Mouse (Mus musculus) heart, embryonic 10.5 days (tissue): ENCODE data around the gene Rhox4g. TPM values are rescaled to one million over a fixed set of nuclear protein-coding genes. Genes with fewer than 3 reads are reported as not detected.
"Not testable (repeated sequence)": the region's sequence is repeated elsewhere in the genome, so short reads cannot be mapped to it uniquely, and the experiment has no call there.

ENCODE experiments used
- DNase-seq: peaks from one replicate; pipeline ENCODE4 v3.0.0-alpha.2; 2017; ENCODE audit warnings: low spot score
- H3K27ac ChIP-seq: fragments of 300-500 bp; sonication (generic); 2 replicates; pipeline ENCODE4 v1.5.1; 2016; ENCODE audit warnings: mild to moderate bottlenecking
- H3K27me3 ChIP-seq: fragments of 300-500 bp; sonication (generic); 2 replicates; pipeline ENCODE4 v1.6.1; 2016; ENCODE audit warnings: mild to moderate bottlenecking; ENCODE audit not compliant: poor library complexity, insufficient read depth, severe bottlenecking
- H3K36me3 ChIP-seq: fragments of 300-500 bp; sonication (generic); 2 replicates; pipeline ENCODE4 v1.6.1; 2016; ENCODE audit warnings: mild to moderate bottlenecking, moderate library complexity
- H3K4me1 ChIP-seq: fragments of 300-500 bp; sonication (generic); 2 replicates; pipeline ENCODE4 v1.6.1; 2016; ENCODE audit warnings: mild to moderate bottlenecking
- H3K4me3 ChIP-seq: fragments of 300-500 bp; sonication (generic); 2 replicates; pipeline ENCODE4 v1.5.1; 2016; ENCODE audit warnings: mild to moderate bottlenecking, moderate library complexity
- H3K9me3 ChIP-seq: fragments of 300-500 bp; sonication (generic); 2 replicates; pipeline ENCODE4 v1.6.1; 2016; ENCODE audit warnings: mild to moderate bottlenecking, moderate library complexity
- WGBS: fragments of 180-500 bp; shearing (Covaris S2); methylation state at CpG from one replicate; pipeline ENCODE4 v1.1.7; 2016; 5-methylcytosine and 5-hydroxymethylcytosine counted together
- polyA plus RNA-seq: library from polyadenylated mRNA; unstranded; fragments of >200 nt; fragmentation: Nextera tagmentation; extraction: Ambion mirVana; gene quantifications from 2 replicates; pipeline ENCODE4 v1.2.1, GENCODE M21; 2016

Rhox4g gene
- not detected in 2 replicates for polyA plus RNA-seq

- not testable (repeated sequence) for H3K4me3 ChIP-seq, H3K27me3 ChIP-seq, H3K36me3 ChIP-seq, H3K4me1 ChIP-seq, DNase-seq, H3K27ac ChIP-seq, H3K9me3 ChIP-seq
- 82% methylated on average over 17 of the region's 20 CpGs for WGBS
Observed at GRCm38 (mm10) chrX:37651227-37651626, at the start of gene Rhox4g. Gene Rhox4g (minus strand): TSS chrX:37651327.

- Histone ChIP-seq H3K36me3 (no peaks in the 10 kb centered on the region), H3K4me3 (no peak overlapping the region), H3K4me1 (no peaks in the 10 kb centered on the region), H3K27me3 (no peaks in the 10 kb centered on the region), H3K9me3 (no peaks in the 10 kb centered on the region), H3K27ac (no peak overlapping the region)
- WGBS: 69% methylated on average over 2 of the region's 2 CpGs
- no peak for DNase-seq
Observed at GRCm38 (mm10) chrX:37692261-37692660, 41.1 kb upstream of the Rhox4g start.

DNA sequence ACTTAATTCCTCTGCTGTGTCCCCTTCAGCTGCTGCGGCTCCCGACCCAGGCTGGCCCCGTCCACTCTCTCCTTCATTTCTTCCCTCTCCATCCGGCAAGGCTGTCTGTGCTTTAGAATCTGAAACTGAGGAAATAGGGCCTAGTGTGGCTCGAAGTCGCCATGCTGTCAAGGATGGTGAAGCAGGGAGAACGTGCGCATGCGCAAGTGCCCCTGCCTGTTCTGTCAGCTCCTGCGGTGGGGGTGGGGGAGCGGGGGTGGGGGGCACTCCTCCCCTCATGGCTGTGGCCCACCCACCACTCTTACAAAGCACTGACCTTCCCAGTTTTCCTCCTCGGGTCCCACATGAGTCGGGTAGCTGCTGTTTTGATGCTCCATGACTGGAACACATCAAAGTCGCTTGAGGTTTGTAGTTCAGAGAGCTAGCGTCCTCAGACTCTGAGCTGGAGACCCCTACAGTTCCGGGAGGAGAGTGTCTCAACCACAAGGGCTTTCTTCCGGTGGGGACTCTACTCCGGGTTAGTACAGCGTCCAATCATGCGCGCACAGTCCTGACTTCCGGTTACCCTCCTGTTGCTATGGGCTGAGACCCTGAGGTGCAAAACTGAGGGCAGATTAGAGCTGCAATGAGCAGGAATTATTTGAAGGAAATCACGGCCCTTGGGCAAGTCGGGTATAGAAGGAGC lies 32.0 kb upstream of the Rhox4g start:
- DNase-seq: no peak
- H3K9me3 ChIP-seq: no peaks in the 10 kb centered on the region
- no peak overlapping the region for H3K4me3 ChIP-seq
- H3K36me3 ChIP-seq: no peaks in the 10 kb centered on the region
- H3K27me3 ChIP-seq: no peaks in the 10 kb centered on the region
- no peak overlapping the region for H3K27ac ChIP-seq
- no peaks in the 10 kb centered on the region for H3K4me1 ChIP-seq
- WGBS: 81% methylated on average over 24 of the region's 24 CpGs

- not testable (repeated sequence) for H3K9me3 ChIP-seq, H3K4me3 ChIP-seq, DNase-seq, H3K36me3 ChIP-seq, H3K4me1 ChIP-seq, H3K27ac ChIP-seq, H3K27me3 ChIP-seq
- WGBS: 79% methylated on average over 8 of the region's 8 CpGs
Observed at GRCm38 (mm10) chrX:37673177-37673576, 22.1 kb upstream of the Rhox4g start, which contains the start of gene Rhox2h. Gene Rhox2h (minus strand): TSS chrX:37673277.

DNA sequence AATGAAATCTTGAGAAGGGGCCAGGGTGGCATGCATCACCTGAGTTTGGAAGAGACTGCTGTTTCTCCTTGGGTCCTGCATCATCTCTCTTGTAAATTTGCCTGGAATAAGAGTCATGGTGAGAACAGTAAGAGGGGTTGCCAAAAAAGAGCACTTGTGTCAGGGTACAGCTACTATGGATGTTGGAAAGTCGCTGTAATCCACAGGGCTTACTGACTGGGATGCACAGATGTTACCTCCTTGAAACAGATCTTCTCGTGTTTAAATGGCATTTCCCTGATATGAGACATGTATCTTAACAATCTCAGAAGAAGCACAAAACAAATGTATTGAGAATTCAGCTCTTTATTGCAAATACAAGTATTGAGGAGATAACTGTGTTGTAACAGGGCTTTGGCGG lies 17.5 kb upstream of the Rhox4g start, which contains the start of gene Rhox3h:
Rhox3h (minus strand) TSS at position 101 of the 400 bp plus-strand sequence.
- not testable (repeated sequence) for DNase-seq, H3K27ac ChIP-seq, H3K9me3 ChIP-seq, H3K4me1 ChIP-seq, H3K27me3 ChIP-seq, H3K36me3 ChIP-seq, H3K4me3 ChIP-seq
- WGBS: 86% methylated on average over 1 of the region's 3 CpGs

- WGBS: 92% methylated on average over 6 of the region's 6 CpGs
- not testable (repeated sequence) for H3K36me3 ChIP-seq, DNase-seq, H3K27ac ChIP-seq, H3K9me3 ChIP-seq, H3K27me3 ChIP-seq, H3K4me1 ChIP-seq, H3K4me3 ChIP-seq
Observed at GRCm38 (mm10) chrX:37643370-37643769, 7.8 kb downstream of the Rhox4g start, which contains the start of gene Rhox2g. Gene Rhox2g (minus strand): TSS chrX:37643470.

DNA sequence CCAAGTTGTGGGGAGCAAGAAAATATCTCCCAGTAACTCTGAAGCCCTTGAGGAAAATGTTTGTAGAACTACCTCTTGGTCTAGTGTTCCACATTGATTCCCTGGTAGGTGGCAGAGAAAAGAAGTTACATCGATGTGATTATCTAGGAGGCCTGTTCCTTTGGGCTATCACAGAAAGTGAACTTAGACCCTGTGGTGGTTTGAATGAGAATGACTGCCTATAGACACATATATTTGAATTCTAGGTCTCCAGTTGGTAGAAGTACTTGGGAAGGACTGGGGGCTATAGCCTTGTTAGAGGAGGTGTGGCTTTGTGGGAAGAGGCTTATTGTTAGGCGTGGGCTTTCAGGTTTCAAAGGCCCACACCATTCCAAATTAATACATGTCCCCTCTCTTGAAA lies 22.6 kb downstream of the Rhox4g start, which contains the start of gene Rhox3g:
Rhox3g (minus strand) TSS at position 101 of the 400 bp plus-strand sequence.
- H3K27ac ChIP-seq, H3K9me3 ChIP-seq, H3K27me3 ChIP-seq, DNase-seq, H3K4me3 ChIP-seq, H3K4me1 ChIP-seq, H3K36me3 ChIP-seq: not testable (repeated sequence)
- 87% methylated on average over 2 of the region's 2 CpGs for WGBS

DNA sequence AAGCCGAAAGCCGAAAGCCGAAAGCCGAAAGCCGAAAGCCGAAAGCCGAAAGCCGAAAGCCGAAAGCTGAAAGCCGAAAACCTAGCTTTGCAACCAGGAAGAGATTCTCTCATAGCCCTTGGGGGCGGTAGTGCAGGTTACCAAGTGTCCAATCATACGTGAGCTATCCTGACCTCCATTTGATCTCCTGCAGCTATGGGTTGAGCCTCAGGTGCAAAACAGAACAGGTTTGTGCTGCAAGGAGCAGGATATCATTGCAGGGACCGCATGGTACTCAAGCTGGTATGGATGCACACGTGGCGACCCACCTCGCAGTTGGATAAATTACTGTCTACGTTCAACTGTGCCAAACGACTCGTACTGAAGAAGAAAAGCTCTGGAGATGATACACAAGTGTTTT lies 43.5 kb downstream of the Rhox4g start, which contains the start of gene Rhox4f:
Rhox4f (minus strand) TSS at position 101 of the 400 bp plus-strand sequence.
- 94% methylated on average over 16 of the region's 19 CpGs for WGBS
- not testable (repeated sequence) for H3K4me1 ChIP-seq, H3K9me3 ChIP-seq, H3K36me3 ChIP-seq, H3K27me3 ChIP-seq, DNase-seq, H3K27ac ChIP-seq, H3K4me3 ChIP-seq

Other genes starting within 250 kb of the Rhox4g start
- gene Rhox2b, start 239.3 kb downstream of the Rhox4g start, polyA plus RNA-seq: not detected in 2 replicates
- 0.42 and 0.63 TPM in 2 replicates for gene Rhox4b, start 218.8 kb downstream of the Rhox4g start, polyA plus RNA-seq
- gene Rhox2c, start 197.6 kb downstream of the Rhox4g start, polyA plus RNA-seq: not detected in 2 replicates
- not detected in 2 replicates for gene Rhox3c, start 192.7 kb downstream of the Rhox4g start, polyA plus RNA-seq
- not detected in 2 replicates for gene Rhox4c, start 171.0 kb downstream of the Rhox4g start, polyA plus RNA-seq
- not detected in 2 replicates for gene Rhox2d, start 157.9 kb downstream of the Rhox4g start, polyA plus RNA-seq
- gene Rhox4d, start 137.0 kb downstream of the Rhox4g start, polyA plus RNA-seq: 0.10 TPM in 1 of 2 replicates, not detected in the other
- not detected in 2 replicates for gene Rhox2e, start 120.9 kb downstream of the Rhox4g start, polyA plus RNA-seq
- not detected in 2 replicates for gene Rhox3e, start 109.3 kb downstream of the Rhox4g start, polyA plus RNA-seq
- gene Rhox4e, start 93.9 kb downstream of the Rhox4g start, polyA plus RNA-seq: 0.60 TPM in 1 of 2 replicates, not detected in the other
- gene Rhox2f, start 79.9 kb downstream of the Rhox4g start, polyA plus RNA-seq: not detected in 2 replicates
- not detected in 2 replicates for gene Rhox3f, start 70.3 kb downstream of the Rhox4g start, polyA plus RNA-seq
- not detected in 2 replicates for gene Rhox4f, start 43.6 kb downstream of the Rhox4g start, polyA plus RNA-seq
- not detected in 2 replicates for gene Rhox3g, start 22.7 kb downstream of the Rhox4g start, polyA plus RNA-seq
- gene Rhox2g, start 7.9 kb downstream of the Rhox4g start, polyA plus RNA-seq: not detected in 2 replicates
- gene Rhox3h, start 17.4 kb upstream of the Rhox4g start, polyA plus RNA-seq: not detected in 2 replicates
- not detected in 2 replicates for gene Rhox2h, start 21.9 kb upstream of the Rhox4g start, polyA plus RNA-seq
- gene Rhox5, start 153.5 kb upstream of the Rhox4g start, polyA plus RNA-seq: 14.2 and 15.1 TPM in 2 replicates
- gene Rhox6, start 175.6 kb upstream of the Rhox4g start, polyA plus RNA-seq: not detected in 2 replicates
- gene Rhox7a, start 180.4 kb upstream of the Rhox4g start, polyA plus RNA-seq: not detected in 2 replicates
- gene Rhox8, start 227.6 kb upstream of the Rhox4g start, polyA plus RNA-seq: not detected in 2 replicates
- not detected in 2 replicates for gene Rhox7b, start 245.9 kb upstream of the Rhox4g start, polyA plus RNA-seq